Mouse (Mus musculus): ENCODE measurements around the gene Endod1.

Endod1 gene

GRCm38 (mm10) chr9:14381353-14382055 lies at the start of gene Endod1:
Endod1 (minus strand) TSS chr9:14381507.
- DNase-seq, result no peak

DNA sequence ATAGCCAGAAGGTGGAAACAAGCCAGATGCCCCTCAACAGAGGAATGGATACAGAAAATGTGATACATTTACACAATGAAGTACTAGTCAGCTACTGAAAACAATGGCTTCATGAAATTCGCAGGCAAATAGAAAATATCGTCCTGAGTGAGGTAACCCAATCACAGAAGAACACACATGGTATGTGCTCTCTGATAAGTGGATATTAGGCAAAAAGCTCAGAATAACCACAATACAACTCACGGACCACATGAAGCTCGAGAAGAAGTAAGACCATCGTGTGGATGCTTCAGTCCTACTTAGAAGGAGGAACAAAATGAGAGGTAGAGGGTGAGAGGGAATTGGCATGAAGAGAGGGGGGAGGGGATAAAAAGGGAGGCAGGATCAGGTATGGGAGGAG lies 27.8 kb upstream of the Endod1 start:
- DNase-seq, result no peak

- no peak for DNase-seq
These were observed 26.7 kb upstream of the Endod1 start for GRCm38 (mm10) chr9:14408044-14408443.

- DNase-seq, result no peak
These were observed 24.7 kb upstream of the Endod1 start for GRCm38 (mm10) chr9:14406056-14406455.

GRCm38 (mm10) chr9:14402099-14402498 lies 20.8 kb upstream of the Endod1 start:
- no peak for DNase-seq

DNA sequence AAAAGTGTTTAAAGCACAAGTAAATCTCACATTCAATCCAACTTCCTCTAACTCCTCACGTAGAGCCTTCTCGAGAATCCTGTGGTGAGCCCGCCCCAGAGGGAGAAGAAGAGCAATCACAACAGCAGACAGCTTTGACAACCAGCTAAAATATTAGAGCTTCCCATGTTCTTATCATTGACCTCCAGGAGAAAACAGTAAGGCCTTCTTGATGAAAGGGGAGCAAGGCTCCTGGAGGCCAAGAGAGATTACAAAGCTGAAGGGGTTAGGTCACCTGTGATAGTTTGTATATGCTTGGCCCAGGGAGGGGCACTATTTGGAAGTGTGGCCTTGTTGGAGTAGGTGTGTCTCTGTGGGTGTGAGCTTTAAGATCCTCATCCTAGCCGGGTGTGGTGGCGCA lies 19.1 kb upstream of the Endod1 start:
- no peak for DNase-seq

DNA sequence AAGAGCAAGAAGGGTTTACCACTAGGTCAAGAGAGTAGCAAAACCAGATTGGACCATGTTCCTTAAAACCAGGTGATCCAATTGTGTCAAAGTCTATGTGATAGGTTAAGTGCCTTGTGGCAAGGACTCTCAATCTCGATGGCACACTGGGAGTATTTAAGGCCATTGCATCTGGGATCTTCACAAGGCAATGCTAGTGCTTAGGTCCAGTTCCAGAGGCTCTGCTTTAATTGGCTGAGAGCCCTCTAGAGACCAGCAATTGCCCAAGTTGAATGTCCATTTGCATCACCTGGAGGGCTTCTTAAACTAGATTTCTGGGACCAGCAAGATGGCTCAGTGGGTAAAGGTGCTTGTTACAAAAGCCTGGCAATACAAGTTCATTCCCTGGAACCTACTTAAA lies 17.6 kb upstream of the Endod1 start:
- no peak for DNase-seq

DNA sequence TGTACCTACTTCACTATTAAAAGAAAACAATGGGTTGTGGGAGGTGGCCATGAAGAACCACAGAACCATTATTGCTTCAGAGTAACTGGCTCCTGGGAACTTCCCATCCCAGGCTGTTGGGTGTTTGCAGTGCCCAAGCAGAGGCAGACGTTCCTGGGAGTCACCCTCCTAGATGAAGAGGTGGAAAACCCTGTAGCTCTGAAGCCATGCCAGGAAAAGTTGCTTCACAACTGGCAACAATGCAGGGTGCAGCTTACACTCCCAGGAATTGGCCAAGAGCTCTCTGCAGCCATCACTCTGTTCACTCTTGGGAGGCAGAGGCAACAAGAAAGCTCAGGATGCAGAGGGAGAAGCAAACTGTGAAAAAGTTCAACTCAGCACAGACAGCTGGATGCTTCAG lies 16.8 kb upstream of the Endod1 start:
- DNase-seq, result no peak

GRCm38 (mm10) chr9:14397449-14397819 lies 16.1 kb upstream of the Endod1 start:
- DNase-seq, result no peak

- DNase-seq, result no peak
These were observed 15.6 kb upstream of the Endod1 start for GRCm38 (mm10) chr9:14396819-14397448.

DNA sequence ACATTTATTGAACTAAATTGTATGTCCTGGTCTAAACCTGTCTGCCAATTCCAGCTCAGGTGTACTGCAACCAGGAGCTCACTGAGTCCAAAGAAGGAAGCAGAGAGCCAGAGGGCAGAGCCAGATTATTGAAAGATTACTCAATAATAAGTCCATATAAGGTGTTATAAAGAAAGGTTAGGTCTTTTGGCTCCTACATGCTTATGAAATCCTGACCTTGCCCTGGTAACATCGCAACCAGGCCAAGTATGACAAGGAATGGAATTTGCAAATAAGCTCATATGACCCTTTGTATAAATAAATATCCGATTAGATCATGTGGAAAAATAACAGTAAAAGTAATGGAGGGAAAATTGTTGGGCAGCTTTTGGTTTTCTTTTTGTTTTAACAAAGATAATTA lies 14.8 kb upstream of the Endod1 start:
- no peak for DNase-seq

DNA sequence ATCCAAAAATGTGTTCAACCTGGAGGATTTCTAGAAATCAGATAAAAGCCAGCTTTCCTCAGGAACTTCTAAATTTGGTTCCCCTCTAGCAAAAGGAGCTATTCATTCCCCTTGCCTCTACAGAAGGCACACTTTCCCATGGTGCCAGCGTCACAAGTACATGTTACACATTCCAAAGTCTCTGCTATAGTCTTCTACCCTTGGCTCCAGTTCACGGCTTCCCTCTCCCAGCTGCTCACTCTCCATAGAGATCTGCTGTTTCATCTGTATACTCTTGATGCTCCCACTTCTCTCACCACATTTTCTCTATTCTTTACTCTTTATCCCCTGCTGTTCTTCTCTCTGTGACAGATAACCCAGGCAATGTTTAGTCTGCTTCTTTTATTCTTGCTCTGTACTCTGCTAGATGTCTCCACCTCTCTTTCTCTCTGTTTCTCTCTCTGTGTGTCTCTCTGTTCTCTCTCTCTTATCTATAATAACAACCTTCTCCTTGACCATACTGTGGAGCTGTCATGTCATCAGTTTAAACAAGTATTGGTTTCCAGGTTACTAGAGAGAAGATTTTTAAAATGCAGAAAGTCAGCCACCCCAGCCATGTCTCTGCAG lies 13.8 kb upstream of the Endod1 start:
- no peak for DNase-seq

- no peak for DNase-seq
These were observed 10.6 kb upstream of the Endod1 start for GRCm38 (mm10) chr9:14391841-14392318.

DNA sequence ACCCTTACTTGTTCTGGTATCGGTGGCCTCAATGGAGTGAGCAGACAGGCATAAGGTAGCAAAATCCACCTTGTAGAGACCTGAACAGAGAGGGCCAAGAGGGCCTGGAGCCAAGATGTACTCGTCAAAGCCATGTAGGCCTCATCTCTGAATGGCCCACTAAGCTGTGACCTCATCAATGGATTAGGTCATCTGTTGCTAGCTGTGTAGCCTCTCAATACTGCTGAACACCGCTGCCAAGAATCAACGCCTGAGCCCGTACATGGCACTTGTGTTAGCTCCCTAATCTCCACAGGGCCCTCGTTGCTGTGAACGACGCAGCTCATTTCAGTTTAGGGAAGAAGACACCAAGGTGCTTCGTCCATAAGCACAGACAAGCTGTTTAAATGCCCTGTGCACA lies 10.0 kb upstream of the Endod1 start:
- no peak for DNase-seq

- DNase-seq, result no peak
These were observed 9.0 kb upstream of the Endod1 start for GRCm38 (mm10) chr9:14390278-14390677.

DNA sequence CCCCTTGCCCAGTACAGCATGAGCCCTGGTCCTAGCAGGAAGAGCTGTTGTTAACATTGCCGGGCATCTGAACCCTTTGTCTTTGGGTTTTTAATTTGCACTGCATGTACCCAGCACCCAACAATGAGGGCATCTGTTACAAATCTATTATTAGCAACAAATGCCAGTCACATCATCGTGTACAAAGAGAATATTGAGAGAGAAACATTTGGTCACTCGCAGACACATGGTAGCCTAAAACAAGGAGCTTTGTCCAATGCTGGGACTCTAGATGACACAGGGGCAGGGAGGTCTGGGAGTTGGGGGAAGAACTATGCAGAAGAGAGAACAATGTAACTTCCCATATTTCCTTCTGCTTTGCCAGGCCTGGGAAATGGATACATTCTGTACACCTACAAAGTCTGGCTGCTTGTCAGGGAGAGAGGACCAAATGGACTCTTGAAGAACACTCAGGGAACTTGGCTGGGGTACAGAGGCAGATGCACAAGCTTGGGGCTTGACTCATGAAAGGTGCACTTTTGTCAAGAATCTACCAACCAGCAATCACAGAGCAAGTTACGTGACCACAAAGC lies 7.8 kb upstream of the Endod1 start:
- DNase-seq, result no peak

GRCm38 (mm10) chr9:14388001-14388400 lies 6.7 kb upstream of the Endod1 start:
- DNase-seq, result no peak

DNA sequence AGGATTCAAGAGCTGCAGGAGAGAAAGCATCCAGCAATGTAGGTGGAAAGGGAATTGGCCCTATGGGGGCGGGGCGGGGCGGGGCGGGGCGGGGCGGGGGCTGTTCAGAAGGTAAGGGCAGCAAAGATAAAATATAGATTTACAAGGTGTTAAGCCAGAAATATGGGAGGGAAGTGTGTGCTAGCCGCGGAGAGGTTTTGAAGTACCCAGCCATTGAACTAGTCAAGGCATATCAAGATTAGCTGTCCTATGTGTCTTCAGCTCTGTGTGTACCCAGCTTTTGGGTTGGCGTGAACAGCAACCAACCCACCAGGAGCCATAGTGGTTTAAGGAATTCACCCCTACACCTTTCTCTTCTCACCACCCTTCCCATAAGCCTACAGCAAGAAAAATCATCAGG lies 5.5 kb upstream of the Endod1 start:
- DNase-seq, result no peak

GRCm38 (mm10) chr9:14385665-14386064 lies 4.4 kb upstream of the Endod1 start:
- DNase-seq, result no peak

GRCm38 (mm10) chr9:14383186-14383920 lies 2.0 kb upstream of the Endod1 start:
- DNase-seq, result no peak

GRCm38 (mm10) chr9:14382256-14382791 lies 1.0 kb upstream of the Endod1 start:
- no peak for DNase-seq

- DNase-seq, result peak; percentile 77 to 82
These were observed 671 bp downstream of the Endod1 start for GRCm38 (mm10) chr9:14380386-14381285.
